Mouse (Mus musculus) natural killer cell, adult 2 months (primary cell): Measurements from ENCODE around the gene Atg4b.

Experiments
- DNase-seq, 2 experiments: peaks; one replicate each; pipeline ENCODE4 v3.0.0; 2022; ENCODE audit warnings: low spot score in 2 of 2

The Atg4b gene

GRCm38 (mm10) chr1:93751290-93751689 lies at the start of gene Atg4b:
TSS of gene Atg4b (plus strand) at chr1:93751500.
- DNase-seq, result no peak

- DNase-seq, result no peak
Observed at GRCm38 (mm10) chr1:93702106-93702505, 49.2 kb upstream of the Atg4b start.

- no peak for DNase-seq
Observed at GRCm38 (mm10) chr1:93703472-93704048, 47.7 kb upstream of the Atg4b start.

GRCm38 (mm10) chr1:93704341-93704740 lies 47.0 kb upstream of the Atg4b start:
- no peak for DNase-seq

- DNase-seq, result no peak
Observed at GRCm38 (mm10) chr1:93705389-93705788, 45.9 kb upstream of the Atg4b start.

GRCm38 (mm10) chr1:93716166-93716565 lies 35.1 kb upstream of the Atg4b start:
- no peak for DNase-seq

GRCm38 (mm10) chr1:93721557-93721956 lies 29.7 kb upstream of the Atg4b start:
- DNase-seq, result no peak

- no peak for DNase-seq
Observed at GRCm38 (mm10) chr1:93724623-93725022, 26.7 kb upstream of the Atg4b start.

- no peak for DNase-seq
Observed at GRCm38 (mm10) chr1:93725665-93726064, 25.6 kb upstream of the Atg4b start.

- DNase-seq, result no peak
Observed at GRCm38 (mm10) chr1:93726116-93726515, 25.2 kb upstream of the Atg4b start.

GRCm38 (mm10) chr1:93726974-93727373 lies 24.3 kb upstream of the Atg4b start:
- DNase-seq, result peak; percentile 37 to 38

GRCm38 (mm10) chr1:93731103-93731502 lies 20.2 kb upstream of the Atg4b start:
- no peak for DNase-seq

GRCm38 (mm10) chr1:93731880-93732281 lies 19.4 kb upstream of the Atg4b start:
- no peak for DNase-seq

- DNase-seq, result no peak
Observed at GRCm38 (mm10) chr1:93735859-93736258, 15.4 kb upstream of the Atg4b start.

- DNase-seq, result no peak
Observed at GRCm38 (mm10) chr1:93737711-93738110, 13.6 kb upstream of the Atg4b start.

GRCm38 (mm10) chr1:93740671-93741070 lies 10.6 kb upstream of the Atg4b start:
- DNase-seq, result no peak

- DNase-seq, result no peak
Observed at GRCm38 (mm10) chr1:93741987-93742386, 9.3 kb upstream of the Atg4b start.

GRCm38 (mm10) chr1:93742910-93743309 lies 8.4 kb upstream of the Atg4b start:
- DNase-seq, result no peak

GRCm38 (mm10) chr1:93746179-93746578 lies 5.1 kb upstream of the Atg4b start:
- DNase-seq, result no peak

GRCm38 (mm10) chr1:93748539-93748938 lies 2.8 kb upstream of the Atg4b start:
- no peak for DNase-seq

- peak; percentile 8 to 18 for DNase-seq
Observed at GRCm38 (mm10) chr1:93753911-93754572, 2.7 kb downstream of the Atg4b start.

- DNase-seq, result peak; percentile 75 to 81
Observed at GRCm38 (mm10) chr1:93754573-93755290, 3.4 kb downstream of the Atg4b start, which contains the start of gene Thap4. TSS of gene Thap4 (minus strand) at chr1:93754864.

GRCm38 (mm10) chr1:93755291-93755610 lies 4.0 kb downstream of the Atg4b start:
- no peak for DNase-seq
